Mouse (Mus musculus) limb, embryonic 11.5 days (tissue): ENCODE measurements at regions not wholly inside any gene's neighbourhood (a gene's known extent, or its start where the extent isn't known, plus 50 kb on each side); places are given as distances from the start of the nearest gene placed in this dataset.

Source experiments
- ATAC-seq: fragments of 200-750 bp; cut with Nextera tagmentation; 2 replicates; pipeline ENCODE4 v1.8.0; 2017; ENCODE audit warnings: low read depth; ENCODE audit not compliant: insufficient number of reproducible peaks, low FRiP score, low TSS enrichment
- DNase-seq: peaks from one replicate; pipeline ENCODE4 v3.0.0-alpha.2; 2015; ENCODE audit warnings: low spot score
- H3K27ac ChIP-seq: fragments of 300-500 bp; sonication (generic); replicated peaks from 2 replicates; pipeline ENCODE4 v1.5.1; 2014; ENCODE audit warnings: low read depth, mild to moderate bottlenecking, low read length
- H3K27me3 ChIP-seq: fragments of 300-500 bp; sonication (generic); 2 replicates; pipeline ENCODE4 v1.6.1; 2014; ENCODE audit warnings: mild to moderate bottlenecking, low read length, mixed read lengths; ENCODE audit not compliant: control insufficient read depth, insufficient read depth
- H3K36me3 ChIP-seq: fragments of 300-500 bp; sonication (generic); 2 replicates; pipeline ENCODE4 v1.6.1; 2014; ENCODE audit warnings: mild to moderate bottlenecking, low read length, moderate library complexity, mixed read lengths; ENCODE audit not compliant: control insufficient read depth, insufficient read depth
- H3K4me1 ChIP-seq: fragments of 300-500 bp; sonication (generic); 2 replicates; pipeline ENCODE4 v1.6.1; 2014; ENCODE audit warnings: low read length, mixed read lengths; ENCODE audit not compliant: control insufficient read depth, insufficient read depth
- H3K4me2 ChIP-seq: fragments of 300-500 bp; sonication (generic); 2 replicates; pipeline ENCODE4 v1.6.1; 2014; ENCODE audit warnings: low read depth, mild to moderate bottlenecking, moderate library complexity; ENCODE audit not compliant: severe bottlenecking
- H3K4me3 ChIP-seq: fragments of 300-500 bp; sonication (generic); 2 replicates; pipeline ENCODE4 v1.5.1; 2014; ENCODE audit warnings: low read depth, low read length
- H3K9ac ChIP-seq: fragments of 300-500 bp; sonication (generic); 2 replicates; pipeline ENCODE4 v1.6.1; 2014; ENCODE audit warnings: mild to moderate bottlenecking, low read length
- H3K9me3 ChIP-seq: fragments of 300-500 bp; sonication (generic); 2 replicates; pipeline ENCODE4 v1.6.1; 2016; ENCODE audit warnings: low read length; ENCODE audit not compliant: control insufficient read depth
- WGBS: fragments of 180-500 bp; shearing (Covaris S2); extraction: QIAGEN DNeasy Blood & Tissue Kit; methylation state at CpG from one replicate; pipeline ENCODE4 v1.1.7; 2014; 5-methylcytosine and 5-hydroxymethylcytosine counted together

DNA sequence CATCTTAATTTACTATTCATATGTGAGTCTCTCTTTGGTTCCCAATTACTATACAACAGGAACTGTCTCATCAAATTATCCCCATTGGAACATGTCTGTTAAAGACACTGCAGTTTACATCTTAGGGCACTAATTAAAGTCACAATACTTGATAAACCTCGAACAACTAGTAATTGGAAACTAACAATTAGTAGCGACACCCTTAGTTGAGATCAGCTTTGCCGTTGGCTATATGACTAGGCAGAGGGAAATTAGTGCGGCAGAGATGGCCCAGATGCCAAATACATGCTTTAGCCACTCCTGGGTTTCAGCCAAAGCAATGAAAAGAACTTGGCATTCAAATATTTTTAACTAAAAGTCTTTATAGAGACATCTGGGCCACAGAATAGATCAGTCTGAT lies 265.7 kb upstream of the Smarca2 start:
- 74% methylated on average over 4 of the region's 4 CpGs for WGBS
- Histone ChIP-seq H3K4me3 (no peak overlapping the region), H3K9ac (no peak overlapping the region), H3K4me1 (no peaks in the 10 kb centered on the region), H3K27ac (no peak overlapping the region), H3K36me3 (no peaks in the 10 kb centered on the region), H3K4me2 (no peak overlapping the region), H3K27me3 (no peaks in the 10 kb centered on the region), H3K9me3 (no peaks in the 10 kb centered on the region)
- ATAC-seq = no peak
- no peak for DNase-seq

- Histone ChIP-seq H3K27me3 (no peaks in the 10 kb centered on the region), H3K4me3 (no peak overlapping the region), H3K27ac (no peak overlapping the region), H3K4me2 (no peak overlapping the region), H3K9me3 (no peaks in the 10 kb centered on the region), H3K36me3 (no peaks in the 10 kb centered on the region), H3K4me1 (no peaks in the 10 kb centered on the region), H3K9ac (no peak overlapping the region)
- 87% methylated on average over 3 of the region's 3 CpGs for WGBS
- DNase-seq = no peak
- ATAC-seq = no peak
Measured at GRCm38 (mm10) chr19:26340155-26340554, 264.7 kb upstream of the Smarca2 start.

GRCm38 (mm10) chr19:26355054-26355453 lies 249.8 kb upstream of the Smarca2 start:
- no peak overlapping the region for H3K9ac ChIP-seq
- H3K36me3 ChIP-seq = no peaks in the 10 kb centered on the region
- H3K4me3 ChIP-seq = no peak overlapping the region
- 91% methylated on average over 7 of the region's 7 CpGs for WGBS
- no peak for DNase-seq
- no peaks in the 10 kb centered on the region for H3K27me3 ChIP-seq
- no peaks in the 10 kb centered on the region for H3K4me1 ChIP-seq
- ATAC-seq = no peak
- H3K27ac ChIP-seq = no peak overlapping the region
- no peaks in the 10 kb centered on the region for H3K9me3 ChIP-seq
- no peak overlapping the region for H3K4me2 ChIP-seq

- no peak for ATAC-seq
- WGBS = 76% methylated on average over 4 of the region's 4 CpGs
Measured at GRCm38 (mm10) chr19:26383961-26384381, 220.9 kb upstream of the Smarca2 start.

GRCm38 (mm10) chr19:26386075-26386474 lies 218.8 kb upstream of the Smarca2 start:
- H3K27me3 ChIP-seq = no peaks in the 10 kb centered on the region
- no peak overlapping the region for H3K27ac ChIP-seq
- no peak for ATAC-seq
- DNase-seq = no peak
- no peaks in the 10 kb centered on the region for H3K36me3 ChIP-seq
- no peaks in the 10 kb centered on the region for H3K9me3 ChIP-seq
- no peak overlapping the region for H3K9ac ChIP-seq
- no peak overlapping the region for H3K4me2 ChIP-seq
- no peak overlapping the region for H3K4me3 ChIP-seq
- H3K4me1 ChIP-seq = no peaks in the 10 kb centered on the region

More at GRCm38 (mm10) chr19:26383961-26384381, 220.9 kb upstream of the Smarca2 start:
- Histone ChIP-seq H3K27me3 (no peaks in the 10 kb centered on the region), H3K36me3 (no peaks in the 10 kb centered on the region), H3K27ac (no peak overlapping the region), H3K4me2 (no peak overlapping the region), H3K4me1 (no peaks in the 10 kb centered on the region), H3K9ac (no peak overlapping the region), H3K9me3 (no peaks in the 10 kb centered on the region), H3K4me3 (no peak overlapping the region)
- no peak for DNase-seq

- WGBS = 86% methylated on average over 2 of the region's 2 CpGs
- no peak overlapping the region for H3K4me2 ChIP-seq
Measured at GRCm38 (mm10) chr19:26412684-26413083, 192.2 kb upstream of the Smarca2 start.

GRCm38 (mm10) chr19:26414476-26415024 lies 190.3 kb upstream of the Smarca2 start:
- no peak for DNase-seq

More at GRCm38 (mm10) chr19:26412684-26413083, 192.2 kb upstream of the Smarca2 start:
- Histone ChIP-seq H3K36me3 (no peaks in the 10 kb centered on the region), H3K27me3 (no peaks in the 10 kb centered on the region), H3K4me1 (no peaks in the 10 kb centered on the region), H3K9ac (no peak overlapping the region), H3K27ac (no peak overlapping the region), H3K9me3 (no peaks in the 10 kb centered on the region), H3K4me3 (no peak overlapping the region)
- no peak for DNase-seq
- no peak for ATAC-seq

DNA sequence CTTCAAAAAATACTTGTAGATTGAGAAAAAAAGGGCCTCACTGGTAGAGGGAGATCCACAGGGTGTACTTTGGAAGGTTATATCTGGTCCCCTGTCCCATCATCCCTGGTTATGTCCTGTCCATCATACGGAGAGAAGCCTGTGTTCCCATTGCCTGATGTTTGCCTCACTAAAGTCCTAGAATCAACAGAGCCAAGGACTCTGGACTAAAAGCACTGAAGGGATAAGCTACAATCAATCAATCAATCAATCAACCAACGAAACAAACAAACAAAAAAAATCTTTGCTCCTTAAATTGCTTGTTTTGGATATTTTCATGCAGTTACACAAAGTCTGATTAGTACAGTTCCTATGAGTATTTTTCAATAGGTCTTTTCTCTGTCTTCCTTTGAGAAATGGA lies 185.1 kb upstream of the Smarca2 start:
- H3K27me3 ChIP-seq = no peaks in the 10 kb centered on the region
- 85% methylated on average over 2 of the region's 2 CpGs for WGBS
- no peak overlapping the region for H3K27ac ChIP-seq
- no peaks in the 10 kb centered on the region for H3K4me1 ChIP-seq
- DNase-seq (no peak), ATAC-seq (no peak)
- no peak overlapping the region for H3K4me3 ChIP-seq
- H3K4me2 ChIP-seq = no peak overlapping the region
- no peaks in the 10 kb centered on the region for H3K36me3 ChIP-seq
- H3K9me3 ChIP-seq = no peaks in the 10 kb centered on the region
- H3K9ac ChIP-seq = no peak overlapping the region

More at GRCm38 (mm10) chr19:26414476-26415024, 190.3 kb upstream of the Smarca2 start:
- Histone ChIP-seq H3K4me2 (no peak overlapping the region), H3K9me3 (no peaks in the 10 kb centered on the region), H3K9ac (no peak overlapping the region), H3K4me1 (no peaks in the 10 kb centered on the region), H3K27ac (no peak overlapping the region), H3K4me3 (no peak overlapping the region), H3K36me3 (no peaks in the 10 kb centered on the region), H3K27me3 (no peaks in the 10 kb centered on the region)
- ATAC-seq = no peak
- WGBS = 82% methylated on average over 6 of the region's 6 CpGs

DNA sequence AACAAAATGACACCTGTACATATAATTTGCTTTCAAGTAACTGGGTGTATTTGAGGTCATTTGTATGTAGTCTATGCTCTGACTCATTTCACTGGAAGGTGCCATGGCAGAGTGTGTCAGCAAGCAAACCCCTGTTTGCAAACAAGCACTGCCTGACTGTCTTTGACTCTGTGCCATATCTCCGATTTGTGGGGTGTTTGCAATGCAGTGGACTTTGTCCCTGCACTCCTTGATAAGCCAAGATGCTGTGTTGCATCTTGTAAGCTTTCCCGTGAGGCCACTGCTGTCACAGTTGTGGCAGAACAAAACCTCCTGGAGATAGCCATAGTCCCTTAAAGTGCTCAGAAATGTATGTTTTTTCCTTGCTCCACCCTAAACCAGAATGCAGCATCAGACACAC lies 165.7 kb upstream of the Smarca2 start:
- H3K9me3 ChIP-seq = no peaks in the 10 kb centered on the region
- DNase-seq (no peak), ATAC-seq (no peak)
- H3K4me3 ChIP-seq = no peak overlapping the region
- no peaks in the 10 kb centered on the region for H3K4me1 ChIP-seq
- no peak overlapping the region for H3K9ac ChIP-seq
- H3K36me3 ChIP-seq = no peaks in the 10 kb centered on the region
- no peak overlapping the region for H3K27ac ChIP-seq
- no peaks in the 10 kb centered on the region for H3K27me3 ChIP-seq
- WGBS = 86% methylated on average over 2 of the region's 2 CpGs
- H3K4me2 ChIP-seq = no peak overlapping the region
